Mouse (Mus musculus) midbrain, embryonic 13.5 days (tissue): ENCODE data around the gene Trim66. TPM values are rescaled to one million over a fixed set of nuclear protein-coding genes. Genes with fewer than 3 reads are reported as not detected.
A peak's percentile ranks its signal among the peaks of the same experiment; 100 is the strongest.

ENCODE experiments used
- ATAC-seq: fragments of 200-750 bp; cut with Nextera tagmentation; 2 replicates; pipeline ENCODE4 v1.8.0; 2017; ENCODE audit warnings: mild to moderate bottlenecking, moderate TSS enrichment, moderate library complexity
- H3K27ac ChIP-seq: fragments of 300-500 bp; sonication (generic); 2 replicates; pipeline ENCODE4 v1.5.1; 2015; ENCODE audit warnings: inconsistent platforms, mild to moderate bottlenecking, moderate library complexity
- H3K27me3 ChIP-seq: fragments of 300-500 bp; sonication (generic); 2 replicates; pipeline ENCODE4 v1.6.1; 2015; ENCODE audit warnings: mild to moderate bottlenecking, inconsistent platforms
- H3K36me3 ChIP-seq: fragments of 300-500 bp; sonication (generic); 2 replicates; pipeline ENCODE4 v1.6.1; 2015; ENCODE audit warnings: mild to moderate bottlenecking, inconsistent platforms
- H3K4me1 ChIP-seq: fragments of 300-500 bp; sonication (generic); replicated peaks from 2 replicates; pipeline ENCODE4 v1.6.1; 2015; ENCODE audit warnings: inconsistent platforms
- H3K4me2 ChIP-seq: fragments of 300-500 bp; sonication (generic); replicated peaks from 2 replicates; pipeline ENCODE4 v1.6.1; 2015; ENCODE audit warnings: moderate library complexity, mild to moderate bottlenecking, inconsistent platforms
- H3K4me3 ChIP-seq: fragments of 300-500 bp; sonication (generic); replicated peaks from 2 replicates; pipeline ENCODE4 v1.5.1; 2015; ENCODE audit warnings: mild to moderate bottlenecking, inconsistent platforms
- H3K9ac ChIP-seq: fragments of 300-500 bp; sonication (generic); replicated peaks from 2 replicates; pipeline ENCODE4 v1.6.1; 2015; ENCODE audit warnings: mild to moderate bottlenecking, inconsistent platforms
- H3K9me3 ChIP-seq: fragments of 300-500 bp; sonication (generic); 2 replicates; pipeline ENCODE4 v1.6.1; 2016; ENCODE audit warnings: mild to moderate bottlenecking, inconsistent platforms
- WGBS: fragments of 180-500 bp; shearing (Covaris S2); methylation state at CpG from one replicate; pipeline ENCODE4 v1.1.7; 2015; 5-methylcytosine and 5-hydroxymethylcytosine counted together
- polyA plus RNA-seq: library from polyadenylated mRNA; unstranded; fragments of >200 nt; fragmentation: Nextera tagmentation; extraction: Ambion mirVana; gene quantifications from 2 replicates; pipeline ENCODE4 v1.2.1, GENCODE M21; 2015

Trim66 gene
- polyA plus RNA-seq: 0.40 and 0.46 TPM in 2 replicates

GRCm38 (mm10) chr7:109508034-109508433, at the start of gene Trim66:
Gene Trim66, minus strand, starts transcription at chr7:109508134.
- peaks cover 16% of the 10 kb centered on the region for H3K4me1 ChIP-seq
- no peaks in the 10 kb centered on the region for H3K27me3 ChIP-seq
- no peaks in the 10 kb centered on the region for H3K36me3 ChIP-seq
- no peaks in the 10 kb centered on the region for H3K9me3 ChIP-seq
- H3K27ac ChIP-seq: peak within 1 kb of the TSS; percentile 25; the same call in 1 of the 2 replicates
- peak within 1 kb of the TSS; percentile 54 for H3K9ac ChIP-seq
- no peak within 1 kb of the TSS for H3K4me3 ChIP-seq
- 90% methylated on average over 4 of the region's 4 CpGs for WGBS
- H3K4me2 ChIP-seq: peak within 1 kb of the TSS; percentile 31; the same call in 1 of the 2 replicates
- ATAC-seq: no peak

DNA sequence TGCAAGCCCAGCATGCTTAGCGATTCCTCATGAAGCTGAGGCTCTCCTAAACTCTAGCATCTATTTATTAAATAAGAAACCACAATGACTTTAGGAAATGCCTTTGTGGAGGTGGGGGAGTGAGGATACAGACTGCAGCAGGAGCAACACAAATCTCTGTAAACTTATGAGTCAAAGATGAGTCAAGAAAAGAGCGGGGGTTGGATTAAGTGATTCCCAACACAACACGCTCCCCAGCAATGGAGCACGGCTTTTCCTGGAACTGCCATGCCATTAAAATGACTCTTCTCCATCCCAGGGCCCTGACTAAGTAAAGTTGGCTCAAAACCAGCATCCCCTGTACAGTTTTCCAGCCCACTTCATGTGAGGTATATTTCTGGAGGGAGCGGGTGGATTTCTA, 38.8 kb upstream of the Trim66 start:
- Histone ChIP-seq H3K4me2 (no peak overlapping the region), H3K36me3 (peaks cover 11% of the 10 kb centered on the region; the same call in 1 of the 2 replicates), H3K9me3 (no peaks in the 10 kb centered on the region), H3K4me3 (no peak overlapping the region), H3K9ac (no peak overlapping the region), H3K27me3 (no peaks in the 10 kb centered on the region), H3K27ac (no peak overlapping the region), H3K4me1 (no peaks in the 10 kb centered on the region)
- 97% methylated on average over 5 of the region's 5 CpGs for WGBS
- ATAC-seq: no peak

DNA sequence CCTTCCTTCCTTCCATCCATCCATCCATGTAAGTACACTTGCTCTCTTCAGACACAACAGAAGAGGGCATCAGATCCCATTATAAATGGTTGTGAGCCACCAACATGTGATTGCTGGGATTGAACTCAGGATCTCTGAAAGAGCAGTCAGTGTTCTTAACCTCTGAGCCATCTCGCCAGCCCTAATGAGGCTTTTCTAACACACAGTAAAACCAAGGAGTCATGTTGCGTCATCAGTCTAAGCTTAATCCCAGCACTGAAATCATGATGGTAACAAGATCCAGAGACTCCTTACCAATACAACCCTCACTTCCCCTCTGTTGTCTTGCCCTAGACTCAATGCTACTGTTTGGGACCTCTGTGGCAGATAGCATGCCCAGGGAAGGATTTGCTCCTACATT, 38.3 kb upstream of the Trim66 start:
- peaks cover 10% of the 10 kb centered on the region; the same call in 1 of the 2 replicates for H3K36me3 ChIP-seq
- no peak overlapping the region for H3K4me3 ChIP-seq
- no peak overlapping the region for H3K27ac ChIP-seq
- H3K4me1 ChIP-seq: no peaks in the 10 kb centered on the region
- 91% methylated on average over 2 of the region's 2 CpGs for WGBS
- H3K4me2 ChIP-seq: no peak overlapping the region
- no peak overlapping the region for H3K9ac ChIP-seq
- no peaks in the 10 kb centered on the region for H3K27me3 ChIP-seq
- no peak for ATAC-seq
- H3K9me3 ChIP-seq: no peaks in the 10 kb centered on the region

GRCm38 (mm10) chr7:109545255-109545993, 37.5 kb upstream of the Trim66 start:
- H3K4me1 ChIP-seq: no peaks in the 10 kb centered on the region
- H3K9ac ChIP-seq: no peak overlapping the region
- peaks cover 10% of the 10 kb centered on the region; the same call in 1 of the 2 replicates for H3K36me3 ChIP-seq
- H3K9me3 ChIP-seq: no peaks in the 10 kb centered on the region
- no peak overlapping the region for H3K4me2 ChIP-seq
- no peak overlapping the region for H3K27ac ChIP-seq
- WGBS: 85% methylated on average over 10 of the region's 10 CpGs
- no peaks in the 10 kb centered on the region for H3K27me3 ChIP-seq
- ATAC-seq: no peak
- H3K4me3 ChIP-seq: no peak overlapping the region

- Histone ChIP-seq H3K9ac (no peak overlapping the region), H3K4me3 (no peak overlapping the region), H3K4me1 (no peaks in the 10 kb centered on the region), H3K27me3 (no peaks in the 10 kb centered on the region), H3K4me2 (no peak overlapping the region), H3K27ac (no peak overlapping the region), H3K36me3 (peaks cover 14% of the 10 kb centered on the region; the same call in 1 of the 2 replicates), H3K9me3 (no peaks in the 10 kb centered on the region)
- WGBS: 79% methylated on average over 5 of the region's 5 CpGs
- no peak for ATAC-seq
Observed at GRCm38 (mm10) chr7:109544792-109545191, 36.9 kb upstream of the Trim66 start.

GRCm38 (mm10) chr7:109542364-109542628, 34.4 kb upstream of the Trim66 start:
- H3K4me1 ChIP-seq: no peaks in the 10 kb centered on the region
- peaks cover 20% of the 10 kb centered on the region for H3K36me3 ChIP-seq
- no peak for ATAC-seq
- 91% methylated on average over 3 of the region's 3 CpGs for WGBS
- H3K27ac ChIP-seq: no peak overlapping the region
- H3K4me2 ChIP-seq: no peak overlapping the region
- H3K9ac ChIP-seq: no peak overlapping the region
- no peak overlapping the region for H3K4me3 ChIP-seq
- H3K9me3 ChIP-seq: no peaks in the 10 kb centered on the region
- H3K27me3 ChIP-seq: no peaks in the 10 kb centered on the region

GRCm38 (mm10) chr7:109541609-109542363, 33.9 kb upstream of the Trim66 start:
- Histone ChIP-seq H3K36me3 (peaks cover 20% of the 10 kb centered on the region), H3K27ac (no peak overlapping the region), H3K4me3 (no peak overlapping the region), H3K4me2 (no peak overlapping the region), H3K27me3 (no peaks in the 10 kb centered on the region), H3K9ac (no peak overlapping the region), H3K9me3 (no peaks in the 10 kb centered on the region), H3K4me1 (peaks cover 1% of the 10 kb centered on the region; the same call in 1 of the 2 replicates)
- no peak for ATAC-seq
- 94% methylated on average over 10 of the region's 10 CpGs for WGBS

DNA sequence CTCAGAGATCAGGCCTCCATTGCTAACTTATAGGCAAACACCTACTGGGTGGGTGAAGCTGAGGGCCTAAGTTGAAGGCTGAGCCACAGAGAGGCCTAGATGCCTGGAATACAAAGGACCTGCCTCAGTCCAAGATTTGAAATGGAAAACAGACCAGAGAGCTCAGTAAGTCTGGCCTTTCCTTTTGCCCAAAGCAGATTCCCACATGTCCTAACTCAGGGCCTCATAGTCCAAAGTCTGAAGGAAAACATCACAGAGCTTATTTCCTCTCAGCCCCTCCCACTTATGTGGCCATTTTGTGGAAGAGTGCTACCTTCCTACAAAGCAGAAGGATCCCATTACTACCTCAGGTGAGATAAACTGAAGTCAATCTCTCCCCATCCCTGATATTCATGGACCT, 33.0 kb upstream of the Trim66 start:
- H3K4me2 ChIP-seq: no peak overlapping the region
- H3K4me1 ChIP-seq: peaks cover 7% of the 10 kb centered on the region; the same call in 1 of the 2 replicates
- ATAC-seq: no peak

DNA sequence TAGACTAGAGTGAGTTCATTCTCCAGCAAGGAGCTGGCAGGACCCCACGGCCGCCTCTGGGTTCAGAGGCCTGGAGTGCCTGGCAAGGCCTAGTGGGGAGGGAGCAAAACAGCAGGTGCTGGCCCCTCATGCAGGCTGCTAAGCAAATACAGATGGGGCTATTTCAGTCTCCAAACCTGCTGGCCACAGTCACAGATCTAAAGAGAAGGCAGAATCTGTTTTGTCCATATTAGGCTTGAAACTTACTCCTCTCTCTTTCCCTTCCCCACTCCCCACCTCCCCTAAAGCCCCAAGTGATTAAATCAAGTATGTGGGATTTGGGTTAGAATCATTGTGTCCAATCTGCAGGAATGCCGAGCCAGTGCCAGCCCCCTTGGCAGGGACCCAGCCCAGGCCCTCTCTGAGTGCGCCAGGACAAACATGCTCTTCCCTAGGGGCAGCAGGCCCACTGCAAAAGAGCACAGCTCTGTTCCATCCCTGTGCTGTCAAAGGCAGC, 28.6 kb upstream of the Trim66 start:
- Histone ChIP-seq H3K9me3 (no peaks in the 10 kb centered on the region), H3K4me2 (no peak overlapping the region), H3K4me1 (peaks cover 7% of the 10 kb centered on the region; the same call in 1 of the 2 replicates), H3K36me3 (peaks cover 22% of the 10 kb centered on the region), H3K9ac (no peak overlapping the region), H3K27ac (peak overlapping the region; percentile 57), H3K27me3 (no peaks in the 10 kb centered on the region), H3K4me3 (no peak overlapping the region)
- peak; percentile 91 for ATAC-seq
- WGBS: 51% methylated on average over 4 of the region's 4 CpGs

More for the DNA sequence above, 33.0 kb upstream of the Trim66 start:
- Histone ChIP-seq H3K36me3 (peaks cover 20% of the 10 kb centered on the region), H3K27me3 (no peaks in the 10 kb centered on the region), H3K4me3 (no peak overlapping the region), H3K27ac (no peak overlapping the region), H3K9ac (no peak overlapping the region), H3K9me3 (no peaks in the 10 kb centered on the region)

DNA sequence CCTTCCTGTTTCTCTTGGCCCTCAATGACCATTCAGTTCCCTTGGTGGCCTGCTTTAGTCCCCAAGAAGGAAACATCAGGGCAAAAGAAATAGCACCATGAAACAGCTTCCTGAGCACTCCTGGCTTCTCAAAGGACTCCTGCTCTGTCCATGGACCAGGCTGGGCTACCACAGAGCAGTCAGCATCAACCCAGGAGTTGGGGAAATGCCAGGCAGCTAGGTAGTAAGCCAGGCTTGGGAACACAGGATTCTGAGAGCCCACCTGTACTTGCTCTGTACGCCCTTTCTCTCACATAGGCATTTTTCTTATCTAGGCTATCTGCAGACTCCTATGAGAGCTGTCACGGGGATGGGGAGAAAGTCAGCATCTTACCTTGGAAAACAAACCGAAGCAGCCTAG, 27.0 kb upstream of the Trim66 start:
- H3K4me1 ChIP-seq: peaks cover 7% of the 10 kb centered on the region; the same call in 1 of the 2 replicates
- no peaks in the 10 kb centered on the region for H3K9me3 ChIP-seq
- H3K4me2 ChIP-seq: no peak overlapping the region
- peaks cover 32% of the 10 kb centered on the region for H3K36me3 ChIP-seq
- no peak for ATAC-seq
- no peak overlapping the region for H3K27ac ChIP-seq
- H3K4me3 ChIP-seq: no peak overlapping the region
- H3K9ac ChIP-seq: no peak overlapping the region
- H3K27me3 ChIP-seq: no peaks in the 10 kb centered on the region
- WGBS: 97% methylated on average over 3 of the region's 3 CpGs

- no peak overlapping the region for H3K9ac ChIP-seq
- H3K4me2 ChIP-seq: no peak overlapping the region
- H3K4me3 ChIP-seq: no peak overlapping the region
- ATAC-seq: no peak
- peaks cover 7% of the 10 kb centered on the region; the same call in 1 of the 2 replicates for H3K4me1 ChIP-seq
- peaks cover 29% of the 10 kb centered on the region for H3K36me3 ChIP-seq
- no peaks in the 10 kb centered on the region for H3K9me3 ChIP-seq
- H3K27me3 ChIP-seq: no peaks in the 10 kb centered on the region
- WGBS: 92% methylated on average over 4 of the region's 4 CpGs
- no peak overlapping the region for H3K27ac ChIP-seq
Observed at GRCm38 (mm10) chr7:109533888-109534287, 26.0 kb upstream of the Trim66 start.

GRCm38 (mm10) chr7:109533129-109533528, 25.2 kb upstream of the Trim66 start:
- 83% methylated on average over 4 of the region's 4 CpGs for WGBS
- Histone ChIP-seq H3K4me1 (peaks cover 7% of the 10 kb centered on the region; the same call in 1 of the 2 replicates), H3K4me2 (no peak overlapping the region), H3K9ac (no peak overlapping the region), H3K4me3 (no peak overlapping the region), H3K9me3 (no peaks in the 10 kb centered on the region), H3K27ac (no peak overlapping the region), H3K27me3 (no peaks in the 10 kb centered on the region), H3K36me3 (peaks cover 29% of the 10 kb centered on the region)
- ATAC-seq: no peak
